Mouse (Mus musculus): ENCODE measurements around the gene Pitpnm3. TPM values are rescaled to one million over a fixed set of nuclear protein-coding genes. Genes with fewer than 3 reads are reported as not detected.

The Pitpnm3 gene
- polyA plus RNA-seq, 1 experiment from 2014 or later, result 0.89 TPM

GRCm38 (mm10) chr11:72130021-72130420, 5.6 kb downstream of the Pitpnm3 start:
- Histone ChIP-seq H3K4me2 (peak overlapping the region; percentile 31; the same call in 1 of the 2 replicates), H3K9ac (no peak overlapping the region), H3K27ac (ENCODE audit: low read depth) (peak overlapping the region; percentile 58; the same call in 1 of the 2 replicates), H3K4me1 (ENCODE audit: insufficient read depth) (peaks cover 8% of the 10 kb centered on the region; the same call in 1 of the 2 replicates), H3K27me3 (ENCODE audit: insufficient read depth, low read length) (peaks cover 17% of the 10 kb centered on the region), H3K9me3 (ENCODE audit: low read depth, low read length) (no peaks in the 10 kb centered on the region), H3K36me3 (ENCODE audit: insufficient read depth) (no peaks in the 10 kb centered on the region), H3K4me3 (ENCODE audit: low read depth, low read length) (no peak overlapping the region)
- no peak for TF ChIP-seq CTCF (IDR thresholded peaks at IDR 0.05; ENCODE audit: low read depth)
- ATAC-seq (ENCODE audit: insufficient read depth) (peak; percentile 69), DNase-seq (peak; percentile 57)
- WGBS, result 7% methylated on average over 11 of the region's 11 CpGs

- peak overlapping the region; percentile 31; the same call in 1 of the 2 replicates for H3K4me2 ChIP-seq
- H3K27ac ChIP-seq (ENCODE audit: low read depth), result peak overlapping the region; percentile 58; the same call in 1 of the 2 replicates
- WGBS, result 54% methylated on average over 8 of the region's 8 CpGs
- H3K27me3 ChIP-seq (ENCODE audit: insufficient read depth, low read length), result peaks cover 10% of the 10 kb centered on the region
- no peak overlapping the region for H3K4me3 ChIP-seq (ENCODE audit: low read depth, low read length)
- H3K9me3 ChIP-seq (ENCODE audit: low read depth, low read length), result no peaks in the 10 kb centered on the region
- TF ChIP-seq CTCF (IDR thresholded peaks at IDR 0.05; ENCODE audit: low read depth), result no peak
- DNase-seq, result no peak
- no peak for ATAC-seq (ENCODE audit: insufficient read depth)
- peaks cover 8% of the 10 kb centered on the region; the same call in 1 of the 2 replicates for H3K4me1 ChIP-seq (ENCODE audit: insufficient read depth)
- H3K9ac ChIP-seq, result no peak overlapping the region
- no peaks in the 10 kb centered on the region for H3K36me3 ChIP-seq (ENCODE audit: insufficient read depth)
Measured at GRCm38 (mm10) chr11:72129032-72129894, 6.3 kb downstream of the Pitpnm3 start.

DNA sequence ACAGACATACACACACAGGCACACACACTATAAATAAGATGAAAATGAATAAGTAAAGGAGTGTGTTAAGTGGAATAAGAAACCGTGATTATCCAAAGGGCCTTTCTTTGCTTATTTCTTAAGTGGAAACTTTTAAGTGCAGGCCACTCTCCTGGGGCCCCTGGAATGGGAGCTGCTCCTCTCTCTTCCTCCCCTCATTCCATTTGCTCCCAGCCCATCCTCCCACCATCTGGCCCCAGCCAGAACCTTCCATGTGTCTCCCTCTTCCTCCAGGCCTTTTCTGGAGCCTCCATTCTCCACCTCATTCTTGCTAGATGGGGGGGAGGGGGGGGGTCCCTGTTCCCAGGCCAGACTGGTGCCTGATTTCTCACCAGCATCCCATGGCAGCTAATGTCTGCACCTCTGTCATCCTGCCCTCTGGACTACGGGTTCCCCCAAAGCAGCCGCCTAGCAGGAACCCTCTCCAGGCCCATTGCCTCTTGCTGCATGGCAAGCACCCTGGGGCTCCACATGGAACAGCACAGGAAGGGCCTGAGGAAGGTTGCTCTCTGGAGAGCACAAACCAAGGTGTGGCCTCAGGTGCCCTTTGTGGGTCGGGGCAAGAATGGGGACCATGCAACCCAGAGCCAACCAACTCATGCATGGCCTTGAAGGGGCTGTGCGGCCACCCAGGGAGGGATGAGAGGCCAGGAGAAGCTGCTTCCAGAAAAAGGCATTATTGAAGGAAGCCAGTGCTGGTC, 8.0 kb downstream of the Pitpnm3 start:
- Histone ChIP-seq H3K9ac (no peak overlapping the region), H3K4me2 (no peak overlapping the region), H3K27ac (ENCODE audit: low read depth) (no peak overlapping the region), H3K9me3 (ENCODE audit: low read depth, low read length) (no peaks in the 10 kb centered on the region), H3K27me3 (ENCODE audit: insufficient read depth, low read length) (no peaks in the 10 kb centered on the region), H3K36me3 (ENCODE audit: insufficient read depth) (no peaks in the 10 kb centered on the region), H3K4me3 (ENCODE audit: low read depth, low read length) (no peak overlapping the region), H3K4me1 (ENCODE audit: insufficient read depth) (peaks cover 8% of the 10 kb centered on the region; the same call in 1 of the 2 replicates)
- ATAC-seq (ENCODE audit: insufficient read depth), result no peak
- DNase-seq, result no peak
- TF ChIP-seq CTCF (IDR thresholded peaks at IDR 0.05; ENCODE audit: low read depth), result no peak
- WGBS, result 65% methylated on average over 5 of the region's 5 CpGs

DNA sequence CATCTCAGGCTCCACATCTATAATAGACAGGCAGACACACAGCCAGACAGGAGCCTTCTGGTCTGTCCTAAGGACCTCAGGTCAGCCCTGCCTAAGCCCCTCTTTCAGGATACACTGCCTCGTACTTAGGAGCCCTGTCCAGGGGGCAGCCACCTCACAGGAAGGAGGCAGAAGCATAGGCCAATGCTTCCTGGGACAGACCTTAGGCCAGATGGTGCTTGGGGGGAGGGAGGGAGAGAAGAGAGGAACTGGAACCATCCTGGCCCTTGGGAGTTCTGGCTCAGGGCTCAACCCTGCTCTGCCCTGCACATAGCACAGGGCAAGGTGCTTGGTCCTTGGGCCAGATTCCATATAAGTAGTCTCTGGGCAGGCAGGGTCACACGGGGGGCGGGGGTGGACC, 9.8 kb downstream of the Pitpnm3 start:
- Histone ChIP-seq H3K9me3 (ENCODE audit: low read depth, low read length) (no peaks in the 10 kb centered on the region), H3K4me1 (ENCODE audit: insufficient read depth) (no peaks in the 10 kb centered on the region), H3K36me3 (ENCODE audit: insufficient read depth) (no peaks in the 10 kb centered on the region), H3K4me3 (ENCODE audit: low read depth, low read length) (no peak overlapping the region), H3K27ac (ENCODE audit: low read depth) (no peak overlapping the region), H3K27me3 (ENCODE audit: insufficient read depth, low read length) (no peaks in the 10 kb centered on the region), H3K4me2 (no peak overlapping the region), H3K9ac (no peak overlapping the region)
- DNase-seq, result no peak
- no peak for ATAC-seq (ENCODE audit: insufficient read depth)
- 58% methylated on average over 3 of the region's 3 CpGs for WGBS
- TF ChIP-seq CTCF (IDR thresholded peaks at IDR 0.05; ENCODE audit: low read depth), result no peak

GRCm38 (mm10) chr11:72123531-72123930, 12.0 kb downstream of the Pitpnm3 start:
- Histone ChIP-seq H3K4me1 (ENCODE audit: insufficient read depth) (no peaks in the 10 kb centered on the region), H3K4me3 (ENCODE audit: low read depth, low read length) (no peak overlapping the region), H3K36me3 (ENCODE audit: insufficient read depth) (no peaks in the 10 kb centered on the region), H3K27ac (ENCODE audit: low read depth) (no peak overlapping the region), H3K9me3 (ENCODE audit: low read depth, low read length) (no peaks in the 10 kb centered on the region), H3K9ac (no peak overlapping the region), H3K27me3 (ENCODE audit: insufficient read depth, low read length) (no peaks in the 10 kb centered on the region), H3K4me2 (no peak overlapping the region)
- 65% methylated on average over 4 of the region's 4 CpGs for whole genome bisulfite sequencing
- DNase-seq (no peak), ATAC-seq (ENCODE audit: insufficient read depth) (no peak)
- TF ChIP-seq CTCF (IDR thresholded peaks at IDR 0.05; ENCODE audit: low read depth), result no peak

DNA sequence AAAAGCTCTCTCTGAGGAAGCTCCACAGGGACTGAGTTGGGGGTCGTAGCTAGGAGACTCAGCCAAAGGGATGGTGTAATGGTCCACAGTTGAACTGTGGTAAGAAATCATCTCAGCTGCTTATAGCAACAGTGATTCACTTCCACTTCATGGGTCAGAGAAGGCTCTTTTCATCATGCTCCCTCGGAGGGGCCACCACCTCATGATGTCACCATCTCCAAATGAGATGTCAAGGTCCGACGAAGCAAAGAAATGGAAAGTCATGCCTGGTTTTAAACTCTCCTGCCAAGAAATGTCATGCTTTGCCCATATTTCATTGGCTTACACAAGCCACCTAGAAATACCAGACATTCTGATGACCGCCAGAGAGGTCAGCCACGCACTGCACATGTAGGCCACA, 15.2 kb downstream of the Pitpnm3 start:
- H3K36me3 ChIP-seq (ENCODE audit: insufficient read depth), result no peaks in the 10 kb centered on the region
- H3K27ac ChIP-seq (ENCODE audit: low read depth), result no peak overlapping the region
- H3K27me3 ChIP-seq (ENCODE audit: insufficient read depth, low read length), result no peaks in the 10 kb centered on the region
- no peaks in the 10 kb centered on the region for H3K4me1 ChIP-seq (ENCODE audit: insufficient read depth)
- DNase-seq (no peak), ATAC-seq (ENCODE audit: insufficient read depth) (no peak)
- H3K4me3 ChIP-seq (ENCODE audit: low read depth, low read length), result no peak overlapping the region
- H3K9ac ChIP-seq, result no peak overlapping the region
- H3K9me3 ChIP-seq (ENCODE audit: low read depth, low read length), result no peaks in the 10 kb centered on the region
- TF ChIP-seq CTCF (IDR thresholded peaks at IDR 0.05; ENCODE audit: low read depth), result no peak
- no peak overlapping the region for H3K4me2 ChIP-seq
- WGBS, result 86% methylated on average over 6 of the region's 6 CpGs

DNA sequence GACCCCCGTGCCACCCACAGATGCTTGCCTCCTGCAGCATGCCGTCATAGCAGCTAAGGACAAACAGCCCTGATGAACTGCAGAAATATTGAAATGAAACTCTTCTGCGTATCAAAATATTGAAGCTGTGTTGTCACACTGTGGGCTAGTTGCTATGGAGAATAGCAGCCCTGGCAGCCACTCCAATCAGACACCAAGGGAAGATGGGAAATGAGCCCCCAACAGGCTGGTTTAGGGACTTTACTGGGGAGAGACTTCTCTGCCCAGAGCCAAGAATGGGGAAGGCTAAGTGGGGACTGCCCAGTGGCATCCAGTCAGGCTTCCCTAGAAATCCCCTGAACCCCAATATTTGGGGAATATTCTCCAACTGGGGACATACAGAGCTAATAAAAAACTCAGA, 16.9 kb downstream of the Pitpnm3 start:
- Histone ChIP-seq H3K4me3 (ENCODE audit: low read depth, low read length) (no peak overlapping the region), H3K4me1 (ENCODE audit: insufficient read depth) (no peaks in the 10 kb centered on the region), H3K9me3 (ENCODE audit: low read depth, low read length) (no peaks in the 10 kb centered on the region), H3K27me3 (ENCODE audit: insufficient read depth, low read length) (no peaks in the 10 kb centered on the region), H3K4me2 (no peak overlapping the region), H3K27ac (ENCODE audit: low read depth) (no peak overlapping the region), H3K9ac (no peak overlapping the region), H3K36me3 (ENCODE audit: insufficient read depth) (no peaks in the 10 kb centered on the region)
- ATAC-seq (ENCODE audit: insufficient read depth) (no peak), DNase-seq (no peak)
- TF ChIP-seq CTCF (IDR thresholded peaks at IDR 0.05; ENCODE audit: low read depth), result no peak
- WGBS, result 73% methylated on average over 3 of the region's 3 CpGs

All from lung, embryonic 14.5 days (tissue).